Mouse (Mus musculus) heart, embryonic 15.5 days (tissue): Measurements from ENCODE around the gene Stx1b. TPM values are rescaled to one million over a fixed set of nuclear protein-coding genes. Genes with fewer than 3 reads are reported as not detected.
A peak's percentile ranks its signal among the peaks of the same experiment; 100 is the strongest.
"Not testable (repeated sequence)": the region's sequence is repeated elsewhere in the genome, so short reads cannot be mapped to it uniquely, and the experiment has no call there.

ENCODE experiments used
- ATAC-seq: fragments of 200-750 bp; cut with Nextera tagmentation; replicated peaks from 2 replicates; pipeline ENCODE4 v1.8.0; 2017; ENCODE audit warnings: low read depth, moderate TSS enrichment; ENCODE audit not compliant: insufficient number of reproducible peaks, insufficient read depth, low FRiP score
- H3K27ac ChIP-seq: fragments of 300-500 bp; sonication (generic); 2 replicates; pipeline ENCODE4 v1.5.1; 2015; ENCODE audit warnings: mild to moderate bottlenecking, inconsistent platforms
- H3K27me3 ChIP-seq: fragments of 300-500 bp; sonication (generic); 2 replicates; pipeline ENCODE4 v1.6.1; 2015; ENCODE audit warnings: inconsistent platforms
- H3K36me3 ChIP-seq: fragments of 300-500 bp; sonication (generic); 2 replicates; pipeline ENCODE4 v1.6.1; 2015; ENCODE audit warnings: mild to moderate bottlenecking, inconsistent platforms
- H3K4me1 ChIP-seq: fragments of 300-500 bp; sonication (generic); replicated peaks from 2 replicates; pipeline ENCODE4 v1.6.1; 2015; ENCODE audit warnings: inconsistent platforms
- H3K4me2 ChIP-seq: fragments of 300-500 bp; sonication (generic); 2 replicates; pipeline ENCODE4 v1.6.1; 2015; ENCODE audit warnings: inconsistent platforms, mild to moderate bottlenecking, moderate library complexity
- H3K4me3 ChIP-seq: fragments of 300-500 bp; sonication (generic); 2 replicates; pipeline ENCODE4 v1.5.1; 2015; ENCODE audit warnings: mild to moderate bottlenecking, inconsistent platforms
- H3K9ac ChIP-seq: fragments of 300-500 bp; sonication (generic); 2 replicates; pipeline ENCODE4 v1.6.1; 2015; ENCODE audit warnings: mild to moderate bottlenecking, inconsistent platforms
- H3K9me3 ChIP-seq: fragments of 300-500 bp; sonication (generic); replicated peaks from 2 replicates; pipeline ENCODE4 v1.6.1; 2016; ENCODE audit warnings: inconsistent platforms
- WGBS: fragments of 180-500 bp; shearing (Covaris S2); methylation state at CpG from one replicate; pipeline ENCODE4 v1.1.7; 2015; ENCODE audit warnings: mixed read lengths; 5-methylcytosine and 5-hydroxymethylcytosine counted together
- polyA plus RNA-seq: library from polyadenylated mRNA; unstranded; fragments of >200 nt; fragmentation: Nextera tagmentation; extraction: Ambion mirVana; gene quantifications from 2 replicates; pipeline ENCODE4 v1.2.1, GENCODE M21; 2015

Gene Stx1b
- polyA plus RNA-seq, 1 experiment from 2014 or later: 1.4 TPM

DNA sequence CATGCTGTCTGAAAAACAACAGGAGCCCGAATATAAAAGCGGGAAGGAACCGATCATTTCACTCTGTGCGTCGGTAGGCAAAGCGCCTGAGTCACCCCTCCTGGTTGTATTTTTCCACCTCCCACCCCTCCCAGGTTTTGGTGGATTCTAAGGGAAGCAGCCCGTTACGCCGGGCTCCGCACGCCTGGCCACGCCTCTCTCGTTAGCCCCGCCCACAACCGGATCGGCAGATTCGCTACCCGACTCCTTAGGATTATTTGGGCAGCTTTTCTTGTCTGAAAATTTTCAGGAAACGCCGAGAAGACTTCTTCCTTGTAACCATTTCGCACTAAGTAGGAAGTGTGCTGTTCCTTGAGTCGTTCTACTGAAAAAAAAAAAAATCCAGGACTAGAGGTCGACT, 47.9 kb downstream of the Stx1b start, which contains the start of gene Setd1a:
TSS of gene Setd1a (plus strand) at position 245 of the 400 bp plus-strand sequence.
- peak within 1 kb of the TSS; percentile 65 for H3K4me3 ChIP-seq
- peaks cover 23% of the 10 kb centered on the region for H3K4me1 ChIP-seq
- H3K4me2 ChIP-seq: peak within 1 kb of the TSS; percentile 77
- peak within 1 kb of the TSS; percentile 97 for H3K27ac ChIP-seq
- H3K9ac ChIP-seq: peak within 1 kb of the TSS; percentile 73
- no peaks in the 10 kb centered on the region for H3K27me3 ChIP-seq
- peak; percentile 63 for ATAC-seq
- peaks cover 29% of the 10 kb centered on the region for H3K36me3 ChIP-seq
- 0% methylated on average over 23 of the region's 23 CpGs for WGBS
- no peaks in the 10 kb centered on the region for H3K9me3 ChIP-seq

DNA sequence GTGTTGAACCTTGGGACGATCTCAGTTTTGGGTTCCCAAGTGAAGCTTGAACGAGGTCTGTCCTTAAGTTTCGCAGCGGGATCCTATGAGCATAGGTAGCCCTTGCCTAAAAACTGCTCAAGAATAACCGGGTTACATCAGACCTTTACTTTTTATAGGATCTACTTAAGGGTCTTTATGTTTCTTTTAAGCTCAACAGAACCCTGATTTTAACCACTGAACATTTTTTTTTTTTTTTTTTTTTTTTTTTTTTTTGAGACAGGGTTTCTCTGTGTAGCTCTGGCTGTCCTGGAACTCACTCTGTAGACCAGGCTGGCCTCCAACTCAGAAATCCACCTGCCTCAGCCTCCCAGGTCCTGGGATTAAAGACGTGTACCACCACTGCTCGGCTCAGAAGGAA, 48.5 kb downstream of the Stx1b start:
- WGBS: 75% methylated on average over 7 of the region's 7 CpGs
- H3K36me3 ChIP-seq: peaks cover 23% of the 10 kb centered on the region
- H3K27ac ChIP-seq: peak overlapping the region; percentile 97
- not testable (repeated sequence) for H3K27me3 ChIP-seq, ATAC-seq, H3K9me3 ChIP-seq
- peaks cover 29% of the 10 kb centered on the region for H3K4me1 ChIP-seq
- H3K9ac ChIP-seq: peak overlapping the region; percentile 73
- H3K4me3 ChIP-seq: peak overlapping the region; percentile 65
- peak overlapping the region; percentile 77 for H3K4me2 ChIP-seq

DNA sequence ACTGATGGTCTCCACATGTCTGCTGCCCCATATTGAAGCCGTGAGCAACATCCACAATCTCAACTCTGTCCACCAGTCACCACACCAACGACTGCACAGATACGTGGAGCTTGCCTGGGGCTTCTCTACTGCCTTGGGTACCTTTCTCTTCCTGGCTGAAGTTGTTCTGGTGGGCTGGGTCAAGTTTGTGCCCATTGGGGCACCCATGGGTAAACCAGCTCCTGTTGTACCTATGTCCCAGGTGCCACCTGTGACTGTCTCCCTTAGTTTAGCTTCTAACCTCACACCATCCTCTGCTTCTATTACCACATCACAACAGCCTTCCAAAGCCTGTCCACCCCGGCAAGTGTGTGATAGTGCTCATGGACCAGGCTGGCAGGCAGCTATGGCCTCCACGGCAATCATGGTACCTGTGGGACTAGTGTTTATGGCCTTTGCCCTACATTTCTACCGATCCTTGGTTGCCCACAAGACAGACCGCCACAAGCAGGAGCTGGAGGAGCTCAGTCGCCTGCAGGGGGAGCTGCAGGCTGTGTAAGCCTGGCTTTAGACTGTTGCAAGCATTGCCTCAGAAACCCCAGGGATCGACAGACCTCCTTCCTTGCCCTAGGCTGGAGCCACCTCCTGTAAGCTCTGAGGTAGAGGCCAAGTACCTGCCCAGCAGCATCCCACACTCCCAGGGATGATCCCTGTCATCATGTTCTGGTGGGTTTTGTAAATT, 50.5 kb downstream of the Stx1b start:
- 43% methylated on average over 9 of the region's 9 CpGs for WGBS
- peaks cover 42% of the 10 kb centered on the region for H3K4me1 ChIP-seq
- no peak overlapping the region for H3K9ac ChIP-seq
- ATAC-seq: no peak
- no peak overlapping the region for H3K4me2 ChIP-seq
- no peaks in the 10 kb centered on the region for H3K9me3 ChIP-seq
- H3K4me3 ChIP-seq: no peak overlapping the region
- H3K36me3 ChIP-seq: 0 out of 2 replicates have a peak, but pooled peaks cover 3% of the 10 kb centered on the region
- no peak overlapping the region for H3K27ac ChIP-seq
- no peaks in the 10 kb centered on the region for H3K27me3 ChIP-seq

- Histone ChIP-seq H3K4me3 (no peak overlapping the region), H3K4me2 (no peak overlapping the region), H3K9ac (no peak overlapping the region), H3K36me3 (no peaks in the 10 kb centered on the region), H3K4me1 (peaks cover 38% of the 10 kb centered on the region), H3K27me3 (no peaks in the 10 kb centered on the region), H3K27ac (no peak overlapping the region), H3K9me3 (no peaks in the 10 kb centered on the region)
- ATAC-seq: no peak
- WGBS: 77% methylated on average over 1 of the region's 1 CpGs
Observed at GRCm38 (mm10) chr7:127772557-127772956, 51.8 kb downstream of the Stx1b start.

- no peak overlapping the region for H3K4me2 ChIP-seq
- no peak for ATAC-seq
- no peaks in the 10 kb centered on the region for H3K36me3 ChIP-seq
- no peaks in the 10 kb centered on the region for H3K27me3 ChIP-seq
- no peaks in the 10 kb centered on the region for H3K9me3 ChIP-seq
- 70% methylated on average over 3 of the region's 3 CpGs for WGBS
- no peak overlapping the region for H3K9ac ChIP-seq
- H3K4me3 ChIP-seq: no peak overlapping the region
- H3K4me1 ChIP-seq: peaks cover 38% of the 10 kb centered on the region
- H3K27ac ChIP-seq: no peak overlapping the region
Observed at GRCm38 (mm10) chr7:127772080-127772479, 52.3 kb downstream of the Stx1b start.

- no peak overlapping the region for H3K9ac ChIP-seq
- H3K4me3 ChIP-seq: peak overlapping the region; percentile 83
- no peaks in the 10 kb centered on the region for H3K27me3 ChIP-seq
- no peak overlapping the region for H3K27ac ChIP-seq
- peaks cover 38% of the 10 kb centered on the region for H3K4me1 ChIP-seq
- WGBS: 67% methylated on average over 5 of the region's 5 CpGs
- no peak for ATAC-seq
- H3K4me2 ChIP-seq: peak overlapping the region; percentile 97
- no peaks in the 10 kb centered on the region for H3K9me3 ChIP-seq
- H3K36me3 ChIP-seq: no peaks in the 10 kb centered on the region; the same call in 1 of the 2 replicates
Observed at GRCm38 (mm10) chr7:127771262-127771661, 53.1 kb downstream of the Stx1b start.

DNA sequence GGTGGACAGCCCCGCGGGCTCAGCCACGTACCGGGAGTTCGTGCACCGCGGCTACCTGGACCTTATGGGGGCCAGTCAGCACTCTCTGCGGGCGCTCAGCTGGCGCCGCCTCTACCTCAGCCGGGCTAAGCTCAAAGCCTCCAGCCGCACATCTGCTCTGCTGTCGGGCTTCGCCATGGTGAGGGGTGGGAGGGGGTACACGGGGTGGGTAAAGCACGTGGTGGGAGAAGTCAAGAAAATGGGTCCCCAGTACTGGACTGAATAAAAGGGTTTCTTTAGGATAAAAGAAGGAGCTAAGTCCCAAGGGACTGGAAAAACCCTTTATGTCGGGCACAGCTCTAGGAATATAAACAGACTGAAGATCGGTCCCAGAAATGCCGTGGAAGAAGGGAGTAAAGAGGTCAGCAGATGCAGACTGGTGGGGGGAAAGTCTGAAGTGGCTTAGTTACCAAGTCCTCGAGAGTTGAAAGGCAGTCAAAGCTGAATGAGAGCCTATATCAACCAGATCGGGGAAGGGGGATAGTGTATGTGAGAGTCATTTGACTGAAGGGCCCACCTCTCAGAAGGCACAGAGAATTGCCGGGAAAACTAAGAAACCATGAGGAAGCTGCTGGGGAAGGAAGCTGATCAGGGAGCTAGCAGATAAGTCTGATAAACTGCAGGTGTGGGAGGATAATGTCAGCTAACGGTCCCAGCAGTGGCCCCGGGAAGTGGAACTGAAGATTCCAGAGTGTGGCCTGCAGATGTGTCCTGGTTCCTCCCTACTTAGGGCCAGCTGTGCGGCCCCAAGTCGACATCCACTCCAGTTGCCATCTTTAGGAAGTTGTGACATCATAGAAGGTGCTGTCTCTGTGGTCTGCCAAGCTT, 54.1 kb downstream of the Stx1b start:
- H3K27me3 ChIP-seq: no peaks in the 10 kb centered on the region
- H3K4me1 ChIP-seq: peaks cover 35% of the 10 kb centered on the region
- WGBS: 2% methylated on average over 27 of the region's 27 CpGs
- H3K27ac ChIP-seq: peak overlapping the region; percentile 87
- H3K36me3 ChIP-seq: peaks cover 4% of the 10 kb centered on the region; the same call in 1 of the 2 replicates
- H3K9ac ChIP-seq: peak overlapping the region; percentile 91
- peak; percentile 9; the same call in 1 of the 2 replicates for ATAC-seq
- H3K9me3 ChIP-seq: no peaks in the 10 kb centered on the region
- H3K4me3 ChIP-seq: peak overlapping the region; percentile 83
- peak overlapping the region; percentile 97 for H3K4me2 ChIP-seq

- peak within 1 kb of the TSS; percentile 97 for H3K4me2 ChIP-seq
- WGBS: 0% methylated on average over 24 of the region's 24 CpGs
- peak within 1 kb of the TSS; percentile 87 for H3K27ac ChIP-seq
- H3K27me3 ChIP-seq: no peaks in the 10 kb centered on the region
- peaks cover 35% of the 10 kb centered on the region for H3K4me1 ChIP-seq
- no peaks in the 10 kb centered on the region for H3K9me3 ChIP-seq
- peaks cover 10% of the 10 kb centered on the region; the same call in 1 of the 2 replicates for H3K36me3 ChIP-seq
- peak; percentile 85 for ATAC-seq
- peak within 1 kb of the TSS; percentile 83 for H3K4me3 ChIP-seq
- peak within 1 kb of the TSS; percentile 91 for H3K9ac ChIP-seq
Observed at GRCm38 (mm10) chr7:127769651-127770038, 54.7 kb downstream of the Stx1b start, which contains the start of gene Orai3. Gene Orai3 (plus strand): TSS chr7:127769815.

GRCm38 (mm10) chr7:127768997-127769593, 55.3 kb downstream of the Stx1b start:
- H3K36me3 ChIP-seq: peaks cover 12% of the 10 kb centered on the region
- H3K9ac ChIP-seq: peak overlapping the region; percentile 91
- WGBS: 4% methylated on average over 16 of the region's 16 CpGs
- ATAC-seq: peak; percentile 84
- H3K4me1 ChIP-seq: peaks cover 33% of the 10 kb centered on the region
- H3K4me3 ChIP-seq: peak overlapping the region; percentile 83
- peak overlapping the region; percentile 87 for H3K27ac ChIP-seq
- H3K4me2 ChIP-seq: peak overlapping the region; percentile 97
- H3K27me3 ChIP-seq: no peaks in the 10 kb centered on the region
- no peaks in the 10 kb centered on the region for H3K9me3 ChIP-seq

DNA sequence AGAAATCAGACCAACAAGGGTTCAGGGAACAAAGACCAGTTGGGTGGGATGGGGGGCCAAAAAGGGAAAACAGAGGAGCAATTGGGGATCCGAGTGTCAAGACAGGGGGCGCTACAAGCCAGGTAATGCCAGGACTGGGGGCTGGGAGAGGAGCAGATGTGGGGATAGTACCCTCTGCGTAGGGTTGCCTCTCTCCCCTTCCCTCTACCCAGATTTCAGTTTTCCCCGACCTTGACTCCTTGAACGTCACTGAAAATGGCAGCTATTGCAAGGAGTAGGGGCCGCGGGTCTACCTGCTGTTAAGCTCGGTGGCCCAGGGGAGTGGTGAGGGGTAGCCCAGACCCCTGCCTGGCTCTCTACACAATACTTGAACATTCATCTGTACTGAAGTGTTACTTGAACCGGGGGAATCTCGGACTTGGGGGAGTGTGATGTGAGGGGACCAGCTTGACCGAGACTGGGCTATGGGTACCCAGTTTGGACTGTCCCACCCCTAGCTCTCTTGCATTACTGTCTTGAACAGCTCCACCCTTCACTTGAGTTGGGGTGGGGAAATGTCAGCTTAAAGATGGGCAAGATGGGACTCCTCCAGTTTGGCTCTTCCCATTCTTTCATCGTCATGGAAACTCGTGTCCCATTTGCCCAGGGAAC, 55.9 kb downstream of the Stx1b start:
- Histone ChIP-seq H3K4me3 (no peak overlapping the region), H3K4me2 (peak overlapping the region; percentile 97; the same call in 1 of the 2 replicates)
- WGBS: 62% methylated on average over 13 of the region's 13 CpGs

More for the DNA sequence above, 55.9 kb downstream of the Stx1b start:
- Histone ChIP-seq H3K9me3 (no peaks in the 10 kb centered on the region), H3K36me3 (peaks cover 18% of the 10 kb centered on the region), H3K27me3 (no peaks in the 10 kb centered on the region), H3K4me1 (peaks cover 28% of the 10 kb centered on the region), H3K9ac (no peak overlapping the region), H3K27ac (peak overlapping the region; percentile 7; the same call in 1 of the 2 replicates)
- ATAC-seq: no peak
